11 mouse cellular contexts compared by ENCODE assay signal in the genomic region with DNA sequence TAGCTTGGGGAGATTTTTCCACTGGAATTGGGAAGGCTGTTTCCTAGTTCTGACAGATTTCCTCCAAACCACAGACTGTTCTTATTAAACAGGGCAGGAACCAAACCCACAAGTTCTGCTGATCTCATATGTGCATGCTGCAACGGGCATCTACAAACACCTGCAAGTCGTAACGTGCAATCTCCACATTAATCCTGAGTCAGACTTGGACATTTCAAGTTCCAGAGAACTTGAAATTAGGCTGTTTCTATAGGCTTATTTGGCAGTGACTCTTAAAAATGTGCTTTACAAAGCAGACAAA. TPM values are rescaled to one million over a fixed set of nuclear protein-coding genes. Genes with fewer than 3 reads are reported as not detected.
A peak's percentile ranks its signal among the peaks of the same experiment; 100 is the strongest.
DNase-seq lines count a peak whose midpoint lies in the region; ATAC-seq and TF ChIP-seq lines count a peak whose summit lies in the region.
"Had no signal": no experiment of that assay in that cellular context is flagged by ENCODE, and none has a peak within 500 bp of the region (broad histone marks: within the 10 kb centered on the region; RNA-seq: fewer than 3 reads in every experiment).

No protein-coding gene starts in this region.

- intact Hi-C loops in heart, postnatal 14 days (cut with DNase I), result loop anchor here (1.0 kb wide), 1 partner anchor 283 kb away; no protein-coding TSS in a partner anchor
- intact Hi-C loops in left cerebral cortex, postnatal 36 days (cut with DNase I), result no loop called here

- H3K9me3 ChIP-seq in heart, embryonic 13.5 days, result 0 out of 2 replicates have a peak, but pooled peaks cover 5% of the 10 kb centered on the region
- no peaks in the 10 kb centered on the region for H3K9me3 ChIP-seq in lung, embryonic 15.5 days
- H3K9me3 ChIP-seq in embryonic facial prominence, embryonic 13.5 days, result peaks cover 7% of the 10 kb centered on the region
- H3K9me3 ChIP-seq: embryonic facial prominence, embryonic 12.5 days; midbrain, embryonic 13.5 days had no signal

- H3K4me3 ChIP-seq in heart, embryonic 13.5 days, result no peak overlapping the region
- H3K4me3 ChIP-seq in lung, embryonic 15.5 days, result no peak overlapping the region
- no peak overlapping the region for H3K4me3 ChIP-seq in lung, adult 2 months (replicated peaks; ENCODE audit: extremely low read depth, low read depth, low read length)
- no peak overlapping the region for H3K4me3 ChIP-seq in embryonic facial prominence, embryonic 13.5 days
- H3K4me3 ChIP-seq in olfactory bulb, adult 2 months (ENCODE audit: insufficient read depth, low read depth, low read length), result no peak overlapping the region
- H3K4me3 ChIP-seq: embryonic facial prominence, embryonic 12.5 days; midbrain, embryonic 13.5 days had no signal

- no peak for TF ChIP-seq POLR2A in lung, adult 2 months (IDR thresholded peaks at IDR 0.05; ENCODE audit: borderline replicate concordance, extremely low read depth, low read depth, low read length)
- no peak for TF ChIP-seq POLR2A in olfactory bulb, adult 2 months (IDR thresholded peaks at IDR 0.05; ENCODE audit: insufficient read depth, low read depth, low read length)

- no peaks in the 10 kb centered on the region for H3K36me3 ChIP-seq in heart, embryonic 13.5 days
- H3K36me3 ChIP-seq in lung, embryonic 15.5 days, result no peaks in the 10 kb centered on the region
- H3K36me3 ChIP-seq in embryonic facial prominence, embryonic 13.5 days, result no peaks in the 10 kb centered on the region
- H3K36me3 ChIP-seq: embryonic facial prominence, embryonic 12.5 days; midbrain, embryonic 13.5 days had no signal

- peak overlapping the region; percentile 45; the same call in 1 of the 2 replicates for H3K27ac ChIP-seq in heart, embryonic 13.5 days (replicated peaks)
- 0 out of 2 replicates have a peak overlapping the region, but pooled peaks have one; percentile 35 for H3K27ac ChIP-seq in lung, embryonic 15.5 days
- H3K27ac ChIP-seq in embryonic facial prominence, embryonic 13.5 days, result peak overlapping the region; percentile 68; the same call in 1 of the 2 replicates
- peak overlapping the region; percentile 41 for H3K27ac ChIP-seq in olfactory bulb, adult 2 months (ENCODE audit: insufficient read depth, low read depth, low read length)
- H3K27ac ChIP-seq: embryonic facial prominence, embryonic 12.5 days; midbrain, embryonic 13.5 days had no signal

- peak overlapping the region; percentile 54; the same call in 1 of the 2 replicates for H3K4me2 ChIP-seq in heart, embryonic 13.5 days
- no peak overlapping the region for H3K4me2 ChIP-seq in lung, embryonic 15.5 days
- H3K4me2 ChIP-seq in embryonic facial prominence, embryonic 13.5 days, result peak overlapping the region; percentile 43

- TF ChIP-seq CTCF in lung, adult 2 months (IDR thresholded peaks at IDR 0.05; ENCODE audit: insufficient read depth, low read length), result no peak
- no peak for TF ChIP-seq CTCF in olfactory bulb, adult 2 months (IDR thresholded peaks at IDR 0.05; ENCODE audit: insufficient read depth, low read depth, low read length)

- peaks cover 24% of the 10 kb centered on the region for H3K4me1 ChIP-seq in heart, embryonic 13.5 days
- peaks cover 6% of the 10 kb centered on the region for H3K4me1 ChIP-seq in lung, embryonic 15.5 days
- peaks cover 21% of the 10 kb centered on the region for H3K4me1 ChIP-seq in lung, adult 2 months (ENCODE audit: control insufficient read depth, insufficient read depth, low read length)
- H3K4me1 ChIP-seq in embryonic facial prominence, embryonic 13.5 days, result peaks cover 17% of the 10 kb centered on the region
- H3K4me1 ChIP-seq in olfactory bulb, adult 2 months (ENCODE audit: control insufficient read depth, insufficient read depth, low read length), result peaks cover 18% of the 10 kb centered on the region

- no peak for ATAC-seq in heart, embryonic 13.5 days (ENCODE audit: extremely low read depth, insufficient number of reproducible peaks, low FRiP score, low TSS enrichment)
- no peak for ATAC-seq in lung, embryonic 15.5 days (ENCODE audit: borderline replicate concordance, extremely low read depth, low FRiP score, low TSS enrichment)
- ATAC-seq in embryonic facial prominence, embryonic 13.5 days (ENCODE audit: insufficient number of reproducible peaks, insufficient read depth, low FRiP score, low TSS enrichment, low read depth), result no peak

- peak overlapping the region; percentile 55; the same call in 1 of the 2 replicates for H3K9ac ChIP-seq in heart, embryonic 13.5 days
- H3K9ac ChIP-seq in lung, embryonic 15.5 days, result no peak overlapping the region
- H3K9ac ChIP-seq in embryonic facial prominence, embryonic 13.5 days, result no peak overlapping the region
- H3K9ac ChIP-seq: embryonic facial prominence, embryonic 12.5 days; midbrain, embryonic 13.5 days had no signal

- no peak for DNase-seq in heart, postnatal 14 days
- no peak for DNase-seq in lung, adult 2 months
- no peak for DNase-seq in left cerebral cortex, postnatal 36 days (ENCODE audit: low spot score in 2 of 2)
- no peak for DNase-seq in gastrocnemius, postnatal 10 days

- no peaks in the 10 kb centered on the region for H3K27me3 ChIP-seq in heart, embryonic 13.5 days (replicated peaks)
- H3K27me3 ChIP-seq in lung, embryonic 15.5 days, result no peaks in the 10 kb centered on the region
- H3K27me3 ChIP-seq in embryonic facial prominence, embryonic 13.5 days, result no peaks in the 10 kb centered on the region
- H3K27me3 ChIP-seq: embryonic facial prominence, embryonic 12.5 days; midbrain, embryonic 13.5 days had no signal

- 77% methylated on average over 3 of the region's 3 CpGs for WGBS in heart, embryonic 13.5 days
- 88% methylated on average over 3 of the region's 3 CpGs for WGBS in lung, embryonic 15.5 days
- WGBS in lung, adult 2 months, result 71% methylated on average over 3 of the region's 3 CpGs
- WGBS in embryonic facial prominence, embryonic 13.5 days, result 23% methylated on average over 3 of the region's 3 CpGs
- 35% methylated on average over 3 of the region's 3 CpGs for WGBS in olfactory bulb, adult 2 months

RNA-seq across cellular contexts. Expression of gene Gm10309, which starts 59.7 kb away (rescaled TPM):
- polyA plus RNA-seq in heart, embryonic 13.5 days (2015; fragmentation: Nextera tagmentation; extraction: Ambion mirVana), result 0.25 and 0.36 TPM in 2 replicates
- not detected for total RNA-seq in heart, postnatal 14 days (2021)
- 0.25 and 0.40 TPM in 2 replicates for polyA plus RNA-seq in lung, embryonic 15.5 days (2015; fragmentation: Nextera tagmentation; extraction: Ambion mirVana)
- polyA plus RNA-seq in lung, adult 2 months (2012; rRNA removed), result 0.30 and 0.37 TPM in 2 replicates
- polyA plus RNA-seq in embryonic facial prominence, embryonic 13.5 days (2015; fragmentation: Nextera tagmentation; extraction: Ambion mirVana), result 0.44 and 0.51 TPM in 2 replicates
- not detected in 2 replicates for polyA plus RNA-seq in olfactory bulb, adult 2 months (2012; ENCODE audit: insufficient read depth, insufficient read length, low replicate concordance, missing spikeins)
- total RNA-seq in left cerebral cortex, postnatal 36 days (2021), result not detected
- total RNA-seq in gastrocnemius, postnatal 10 days (2021), result under 1 TPM in 1 of 2 experiments, not detected in 1; 0.14 TPM
- total RNA-seq: left cerebral cortex, postnatal 25 days had no signal
